ENCODE assay signal across 13 mouse cellular contexts in genomic region chr14:57334833-57335232, GRCm38 (mm10).
DNase-seq lines count a peak whose midpoint lies in the region; ATAC-seq and TF ChIP-seq lines count a peak whose summit lies in the region.
"Had no signal": no experiment of that assay in that cellular context is flagged by ENCODE, and none has a peak within 500 bp of the region (broad histone marks: within the 10 kb centered on the region; RNA-seq: fewer than 3 reads in every experiment).

No protein-coding gene starts in this region.

- no peaks in the 10 kb centered on the region for H3K27me3 ChIP-seq in kidney, postnatal 0 days (ENCODE audit: insufficient read depth, low read length)
- H3K27me3 ChIP-seq: kidney, embryonic 15.5 days; midbrain, embryonic 13.5 days had no signal

- TF ChIP-seq POLR2A in brain, embryonic 14.5 days (IDR thresholded peaks at IDR 0.05; ENCODE audit: borderline replicate concordance, extremely low read depth, insufficient read depth, insufficient read length, poor library complexity, severe bottlenecking): no peak

- no peak overlapping the region for H3K9ac ChIP-seq in kidney, postnatal 0 days (ENCODE audit: low read depth, low read length)
- H3K9ac ChIP-seq: kidney, embryonic 15.5 days; midbrain, embryonic 13.5 days had no signal

- H3K36me3 ChIP-seq in kidney, postnatal 0 days (ENCODE audit: insufficient read depth, low read length): no peaks in the 10 kb centered on the region
- H3K36me3 ChIP-seq: forebrain, embryonic 10.5 days; G1E; kidney, embryonic 15.5 days; midbrain, embryonic 13.5 days had no signal

- H3K4me2 ChIP-seq in kidney, postnatal 0 days (ENCODE audit: low read length): no peak overlapping the region
- H3K4me2 ChIP-seq: kidney, embryonic 15.5 days; midbrain, embryonic 13.5 days had no signal

- no peak overlapping the region for H3K4me3 ChIP-seq in kidney, postnatal 0 days (replicated peaks; ENCODE audit: low read depth, low read length)
- H3K4me3 ChIP-seq: forebrain, embryonic 10.5 days; kidney, embryonic 15.5 days; midbrain, embryonic 13.5 days had no signal

- H3K4me1 ChIP-seq in kidney, postnatal 0 days (replicated peaks; ENCODE audit: insufficient read depth, low read length): no peaks in the 10 kb centered on the region
- H3K4me1 ChIP-seq: forebrain, embryonic 10.5 days; kidney, embryonic 15.5 days; midbrain, embryonic 13.5 days had no signal

- peak; percentile 29 for DNase-seq in kidney, postnatal 0 days (ENCODE audit: low spot score)
- no peak for DNase-seq in kidney, adult 18-20 months
- peak; percentile 20 for DNase-seq in retina, embryonic 14.5 days (ENCODE audit: low spot score)
- DNase-seq in retina, postnatal 1 day: no peak
- no peak for DNase-seq in brain, embryonic 14.5 days (ENCODE audit: low read depth)
- DNase-seq in thymus, postnatal 14 days: peak; percentile 16
- DNase-seq in layer of hippocampus, adult 9-11 months: no peak
- DNase-seq: gastrocnemius, postnatal 36 days; heart, postnatal 36 days had no signal

- no peak for ATAC-seq in kidney, postnatal 0 days (replicated peaks; ENCODE audit: low FRiP score, low read depth)
- ATAC-seq: midbrain, embryonic 13.5 days had no signal

- TF ChIP-seq CTCF in kidney, postnatal 0 days (IDR thresholded peaks at IDR 0.05; ENCODE audit: low read depth): peak; percentile 54; the same call in 1 of the 2 replicates
- peak; percentile 49 for TF ChIP-seq CTCF in brain, embryonic 14.5 days (IDR thresholded peaks at IDR 0.05; ENCODE audit: borderline replicate concordance, extremely low read depth, insufficient read depth, insufficient read length)

- no peaks in the 10 kb centered on the region for H3K9me3 ChIP-seq in kidney, postnatal 0 days (replicated peaks; ENCODE audit: low read length)
- H3K9me3 ChIP-seq: forebrain, embryonic 10.5 days; G1E; kidney, embryonic 15.5 days; midbrain, embryonic 13.5 days had no signal

- H3K27ac ChIP-seq in kidney, postnatal 0 days: no peak overlapping the region
- H3K27ac ChIP-seq: forebrain, embryonic 10.5 days; kidney, embryonic 15.5 days; midbrain, embryonic 13.5 days had no signal

- 68% methylated on average over 6 of the region's 6 CpGs for WGBS in kidney, postnatal 0 days

Comparison
In these comparisons a context has a peak if more than half of its experiments do, and no peak if none do; other contexts are left out.
1. DNase-seq: peak in kidney, postnatal 0 days (single experiment), retina, embryonic 14.5 days (single experiment) and thymus, postnatal 14 days (single experiment); none in kidney, adult 18-20 months (single experiment), retina, postnatal 1 day (single experiment), brain, embryonic 14.5 days (single experiment) and layer of hippocampus, adult 9-11 months (single experiment).